Mouse (Mus musculus) thymus, postnatal 0 days (tissue): ENCODE measurements around the gene Anxa4. TPM values are rescaled to one million over a fixed set of nuclear protein-coding genes. Genes with fewer than 3 reads are reported as not detected.

Experiments
- polyA plus RNA-seq: library from polyadenylated mRNA; unstranded; fragments of >200 nt; fragmentation: Nextera tagmentation; extraction: Ambion mirVana; gene quantifications from 2 replicates; pipeline ENCODE4 v1.2.1, GENCODE M21; 2015

The Anxa4 gene
- polyA plus RNA-seq, 1 experiment from 2014 or later, result 34.0 TPM

Other genes starting within 250 kb of the Anxa4 start
- gene Asprv1, start 165.4 kb downstream of the Anxa4 start, polyA plus RNA-seq, result 6.9 and 9.5 TPM in 2 replicates
- gene Mxd1, start 124.4 kb downstream of the Anxa4 start, polyA plus RNA-seq, result 10.0 and 11.2 TPM in 2 replicates
- 149 and 164 TPM in 2 replicates for gene Snrnp27, start 109.1 kb downstream of the Anxa4 start, polyA plus RNA-seq
- 30.6 and 37.0 TPM in 2 replicates for gene Gmcl1, start 60.2 kb downstream of the Anxa4 start, polyA plus RNA-seq
- gene Aak1, start 55.9 kb upstream of the Anxa4 start, polyA plus RNA-seq, result 13.6 and 19.0 TPM in 2 replicates
- 86.1 and 93.7 TPM in 2 replicates for gene Nfu1, start 215.7 kb upstream of the Anxa4 start, polyA plus RNA-seq
- 10.8 and 11.3 TPM in 2 replicates for gene Gfpt1, start 249.3 kb upstream of the Anxa4 start, polyA plus RNA-seq